In the genomic region with DNA sequence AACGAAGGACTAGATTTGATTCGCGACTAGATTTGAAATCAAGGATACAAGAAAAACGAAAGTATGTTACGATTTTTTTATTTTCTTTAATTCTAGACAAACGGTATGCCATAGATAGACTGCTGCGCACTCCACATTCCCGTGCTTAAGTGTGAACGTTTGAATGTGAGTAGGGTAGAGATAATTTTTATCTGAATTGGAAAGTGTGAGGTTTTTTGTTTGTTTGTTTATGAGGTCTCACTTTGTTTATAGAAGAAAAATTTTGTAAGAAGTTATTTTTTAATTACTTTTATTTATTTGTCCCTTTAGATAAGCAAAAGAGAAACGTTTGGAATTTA, we compare ENCODE assay signal across 28 mouse cellular contexts. TPM values are rescaled to one million over a fixed set of nuclear protein-coding genes. Genes with fewer than 3 reads are reported as not detected.
A peak's percentile ranks its signal among the peaks of the same experiment; 100 is the strongest.
DNase-seq lines count a peak whose midpoint lies in the region; ATAC-seq and TF ChIP-seq lines count a peak whose summit lies in the region.
"Had no signal": no experiment of that assay in that cellular context is flagged by ENCODE, and none has a peak within 500 bp of the region (broad histone marks: within the 10 kb centered on the region; RNA-seq: fewer than 3 reads in every experiment).

No protein-coding gene starts in this region.

- TF ChIP-seq CTCF in heart, postnatal 0 days (IDR thresholded peaks at IDR 0.05; ENCODE audit: low read depth): no peak

- WGBS in heart, postnatal 0 days: 2% methylated on average over 10 of the region's 10 CpGs
- under 1% methylated on average over 10 of the region's 10 CpGs for WGBS in embryonic facial prominence, embryonic 13.5 days

- H3K79me2 ChIP-seq in myocyte (ENCODE audit: control insufficient read depth, insufficient read depth): no peaks in the 10 kb centered on the region

- H3K36me3 ChIP-seq in heart, postnatal 0 days (replicated peaks; ENCODE audit: control insufficient read depth, insufficient read depth, low read length): no peaks in the 10 kb centered on the region
- no peaks in the 10 kb centered on the region for H3K36me3 ChIP-seq in megakaryocyte, embryonic 14.5 days (replicated peaks; ENCODE audit: low read length)
- no peaks in the 10 kb centered on the region for H3K36me3 ChIP-seq in embryonic facial prominence, embryonic 13.5 days
- H3K36me3 ChIP-seq in myocyte (ENCODE audit: control insufficient read depth, insufficient read depth): no peaks in the 10 kb centered on the region
- H3K36me3 ChIP-seq: heart, embryonic 12.5 days; hindbrain, embryonic 13.5 days; limb, embryonic 12.5 days; liver, embryonic 12.5 days; midbrain, embryonic 15.5 days had no signal

- peak; percentile 23 for DNase-seq in heart, postnatal 0 days (ENCODE audit: low spot score)
- DNase-seq in heart, adult 18-20 months: no peak
- no peak for DNase-seq in kidney, adult 11 months
- DNase-seq in adrenal gland, postnatal 25 days: no peak
- DNase-seq: adrenal gland, postnatal 14 days; cerebellum, adult 11-12 months; gastrocnemius, postnatal 14 days; kidney, postnatal 25 days; thymus, adult 18-20 months; thymus, postnatal 36 days had no signal

- TF ChIP-seq EP300 in heart, postnatal 0 days (IDR thresholded peaks at IDR 0.05; ENCODE audit: low read depth): no peak

- no peak overlapping the region for H3K27ac ChIP-seq in heart, postnatal 0 days (ENCODE audit: low read depth)
- peak overlapping the region; percentile 97 for H3K27ac ChIP-seq in embryonic facial prominence, embryonic 13.5 days
- H3K27ac ChIP-seq: hindbrain, embryonic 13.5 days; limb, embryonic 12.5 days; liver, embryonic 12.5 days; midbrain, embryonic 15.5 days had no signal

- no peak for ATAC-seq in heart, postnatal 0 days (ENCODE audit: insufficient read depth, low read depth)
- no peak for ATAC-seq in megakaryocyte, adult 5-6 weeks (ENCODE audit: poor library complexity, severe bottlenecking)
- ATAC-seq in embryonic facial prominence, embryonic 13.5 days (ENCODE audit: insufficient number of reproducible peaks, insufficient read depth, low FRiP score, low TSS enrichment, low read depth): no peak
- ATAC-seq: CD4-positive, CD25-positive, alpha-beta regulatory T cell, adult 4 months; forebrain, embryonic 14.5 days; inflammation-experienced regulatory T-cells, adult 6 months; liver, embryonic 12.5 days; midbrain, embryonic 15.5 days had no signal

- no peak for TF ChIP-seq POLR2A in myocyte (IDR thresholded peaks at IDR 0.05; ENCODE audit: insufficient read length, low read depth)

- H3ac ChIP-seq in myocyte (ENCODE audit: control insufficient read depth, insufficient read length): no peak overlapping the region

- H3K4me1 ChIP-seq in heart, postnatal 0 days (ENCODE audit: control insufficient read depth, insufficient read depth): peaks cover 18% of the 10 kb centered on the region; the same call in 1 of the 2 replicates
- H3K4me1 ChIP-seq in megakaryocyte, embryonic 14.5 days: peaks cover 51% of the 10 kb centered on the region
- H3K4me1 ChIP-seq in embryonic facial prominence, embryonic 13.5 days: peaks cover 31% of the 10 kb centered on the region

- H3K9ac ChIP-seq in heart, postnatal 0 days (replicated peaks; ENCODE audit: low read depth, low read length): no peak overlapping the region
- H3K9ac ChIP-seq in embryonic facial prominence, embryonic 13.5 days: peak overlapping the region; percentile 89
- H3K9ac ChIP-seq: heart, embryonic 12.5 days; hindbrain, embryonic 13.5 days; limb, embryonic 12.5 days; liver, embryonic 12.5 days; lung, embryonic 14.5 days; midbrain, embryonic 15.5 days had no signal

- H3K4me2 ChIP-seq in heart, postnatal 0 days (ENCODE audit: low read depth, low read length): no peak overlapping the region
- H3K4me2 ChIP-seq in embryonic facial prominence, embryonic 13.5 days: peak overlapping the region; percentile 71
- H3K4me2 ChIP-seq in myocyte (ENCODE audit: low read depth): peak overlapping the region; percentile 42
- H3K4me2 ChIP-seq: liver, embryonic 12.5 days; midbrain, embryonic 15.5 days had no signal

- H3K27me3 ChIP-seq in heart, postnatal 0 days (ENCODE audit: control insufficient read depth, insufficient read depth, low read length): peaks cover 96% of the 10 kb centered on the region
- H3K27me3 ChIP-seq in megakaryocyte, embryonic 14.5 days (replicated peaks): peaks cover 98% of the 10 kb centered on the region
- H3K27me3 ChIP-seq in embryonic facial prominence, embryonic 13.5 days: peaks cover 83% of the 10 kb centered on the region
- H3K27me3 ChIP-seq in myocyte (ENCODE audit: control insufficient read depth, insufficient read depth, insufficient read length): peaks cover 41% of the 10 kb centered on the region

- peak overlapping the region; percentile 40 for H3K4me3 ChIP-seq in heart, postnatal 0 days (ENCODE audit: low read depth, low read length)
- peak overlapping the region; percentile 89 for H3K4me3 ChIP-seq in megakaryocyte, embryonic 14.5 days (replicated peaks)
- H3K4me3 ChIP-seq in embryonic facial prominence, embryonic 13.5 days: peak overlapping the region; percentile 62
- no peak overlapping the region for H3K4me3 ChIP-seq in myocyte
- H3K4me3 ChIP-seq: hindbrain, embryonic 13.5 days; liver, embryonic 12.5 days; midbrain, embryonic 15.5 days had no signal

- no peaks in the 10 kb centered on the region for H3K9me3 ChIP-seq in heart, postnatal 0 days (replicated peaks; ENCODE audit: control insufficient read depth, low read length)
- H3K9me3 ChIP-seq in megakaryocyte, embryonic 14.5 days: peaks cover 7% of the 10 kb centered on the region; the same call in 1 of the 2 replicates
- no peaks in the 10 kb centered on the region for H3K9me3 ChIP-seq in embryonic facial prominence, embryonic 13.5 days
- H3K9me3 ChIP-seq: heart, embryonic 12.5 days; hindbrain, embryonic 13.5 days; limb, embryonic 12.5 days; liver, embryonic 12.5 days; midbrain, embryonic 15.5 days had no signal

TF ChIP-seq in myocyte, 11 proteins besides CTCF, POLR2A, EP300 and RAD21:
- TF ChIP-seq E2F4 (IDR thresholded peaks at IDR 0.05; ENCODE audit: insufficient read depth) (no peak), REST (IDR thresholded peaks at IDR 0.05; ENCODE audit: insufficient read depth, insufficient read length) (no peak), POLR2AphosphoS2 (IDR thresholded peaks at IDR 0.05; ENCODE audit: insufficient read length, low read depth) (no peak), MYOG (IDR thresholded peaks at IDR 0.05; ENCODE audit: control insufficient read depth in 1 of 3, insufficient read depth in 1 of 3, insufficient read length in 2 of 3, low read depth in 2 of 3) (no peak), TCF3 (IDR thresholded peaks at IDR 0.05; ENCODE audit: insufficient read length, low read depth) (no peak), MAX (IDR thresholded peaks at IDR 0.05; ENCODE audit: low read depth) (no peak), CEBPB (IDR thresholded peaks at IDR 0.05; ENCODE audit: insufficient read depth, poor library complexity, severe bottlenecking) (no peak), TCF12 (IDR thresholded peaks at IDR 0.05; ENCODE audit: insufficient read depth, poor library complexity, severe bottlenecking) (no peak), MYOD1 (IDR thresholded peaks at IDR 0.05; ENCODE audit: control insufficient read depth in 1 of 3, insufficient read length in 2 of 3, low read depth in 2 of 3) (no peak), SRF (IDR thresholded peaks at IDR 0.05; ENCODE audit: control insufficient read depth, insufficient read length, low read depth) (no peak), USF1 (IDR thresholded peaks at IDR 0.05; ENCODE audit: low read depth) (no peak)

RNA-seq across cellular contexts. Expression of gene Lhx8, which starts 0.5 kb away (rescaled TPM):
- total RNA-seq in heart, postnatal 0 days (2014; rRNA removed; ENCODE audit: low replicate concordance): not detected in 2 replicates
- 0.15 TPM in 1 of 2 replicates, not detected in the other for polyA plus RNA-seq in heart, postnatal 0 days (2015; fragmentation: Nextera tagmentation; extraction: Ambion mirVana)
- total RNA-seq in heart, adult 18-20 months (2021): not detected
- polyA plus RNA-seq in megakaryocyte, embryonic 14.5 days (2012; ENCODE audit: insufficient read depth, low replicate concordance): not detected in 2 replicates
- total RNA-seq in megakaryocyte, adult 5-6 weeks (2015): not detected in 2 replicates
- total RNA-seq in megakaryocyte, adult 5-6 weeks (2017): not detected in 2 replicates
- 58.2 and 61.9 TPM in 2 replicates for polyA plus RNA-seq in embryonic facial prominence, embryonic 13.5 days (2015; fragmentation: Nextera tagmentation; extraction: Ambion mirVana)
- polyA plus RNA-seq in myocyte (2012; fragmentation: generic; extraction: Trizol): not detected
- total RNA-seq in adrenal gland, postnatal 25 days (2021): 0.71 TPM in 1 of 2 replicates, not detected in the other
- total RNA-seq: heart, postnatal 36 days; layer of hippocampus, adult 8-10 months; megakaryocyte progenitor cell, adult 5-6 weeks had no signal
- polyA plus RNA-seq: CD4-positive, CD25-positive, alpha-beta regulatory T cell, adult 4 months; heart, embryonic 12.5 days; inflammation-experienced regulatory T-cells, adult 6 months; liver, embryonic 12.5 days; lung, embryonic 14.5 days; neural tube, embryonic 14.5 days; stomach, embryonic 14.5 days had no signal
